Mouse (Mus musculus) CD4-positive, CD25-positive, alpha-beta regulatory T cell, adult 2 months (primary cell): Measurements from ENCODE around the gene Spast.
"Not testable (repeated sequence)": the region's sequence is repeated elsewhere in the genome, so short reads cannot be mapped to it uniquely, and the experiment has no call there.

ENCODE experiments used
- DNase-seq: peaks from one replicate; pipeline ENCODE4 v3.0.0-alpha.2; 2012; ENCODE audit warnings: low read depth, low spot score

Gene Spast

DNA sequence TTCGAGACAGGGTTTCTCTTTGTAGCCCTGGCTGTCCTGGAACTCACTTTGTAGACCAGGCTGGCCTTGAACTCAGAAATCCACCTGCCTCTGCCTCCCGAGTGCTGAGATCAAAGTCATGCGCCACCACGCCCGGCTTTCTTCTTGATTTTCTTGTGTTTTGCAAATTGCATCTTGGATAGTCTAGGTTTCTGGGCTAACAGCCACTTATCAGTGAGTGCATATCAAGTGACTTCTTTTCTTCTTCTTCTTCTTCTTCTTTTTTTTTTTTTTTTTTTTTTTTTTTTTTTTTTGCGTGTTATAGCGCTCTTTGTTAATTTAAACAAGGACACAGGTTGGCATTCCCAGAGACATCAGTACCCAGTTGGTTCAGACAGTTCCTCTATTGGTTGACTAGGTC, 11.6 kb upstream of the Spast start:
- not testable (repeated sequence) for DNase-seq

- DNase-seq: peak; percentile 80
Measured at GRCm38 (mm10) chr17:74328146-74328545, 10.6 kb upstream of the Spast start.

GRCm38 (mm10) chr17:74331049-74331676, 7.6 kb upstream of the Spast start:
- no peak for DNase-seq

- peak; percentile 96 for DNase-seq
Measured at GRCm38 (mm10) chr17:74338225-74338931, 409 bp upstream of the Spast start.

GRCm38 (mm10) chr17:74341151-74341550, 2.4 kb downstream of the Spast start:
- DNase-seq: no peak

DNA sequence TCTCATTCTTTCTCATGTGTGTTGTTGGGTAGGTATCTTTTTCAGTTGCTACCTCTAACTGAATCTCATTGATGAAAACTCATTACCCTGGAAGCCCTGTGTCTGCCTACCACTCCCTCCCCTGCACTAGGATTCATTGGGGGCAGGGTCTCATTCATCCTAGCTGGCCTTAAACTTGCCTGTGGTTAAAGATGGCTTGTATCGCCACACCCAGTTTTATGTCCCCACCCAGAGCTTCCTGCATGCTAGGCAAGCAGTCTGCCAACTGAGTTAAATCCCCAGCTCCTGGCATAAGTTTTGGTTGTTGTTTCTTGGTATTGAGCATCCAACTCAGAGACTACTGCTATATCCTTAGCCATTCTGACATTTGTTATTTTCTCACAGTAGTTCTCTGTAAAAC, 24.8 kb downstream of the Spast start:
- peak; percentile 12 for DNase-seq

DNA sequence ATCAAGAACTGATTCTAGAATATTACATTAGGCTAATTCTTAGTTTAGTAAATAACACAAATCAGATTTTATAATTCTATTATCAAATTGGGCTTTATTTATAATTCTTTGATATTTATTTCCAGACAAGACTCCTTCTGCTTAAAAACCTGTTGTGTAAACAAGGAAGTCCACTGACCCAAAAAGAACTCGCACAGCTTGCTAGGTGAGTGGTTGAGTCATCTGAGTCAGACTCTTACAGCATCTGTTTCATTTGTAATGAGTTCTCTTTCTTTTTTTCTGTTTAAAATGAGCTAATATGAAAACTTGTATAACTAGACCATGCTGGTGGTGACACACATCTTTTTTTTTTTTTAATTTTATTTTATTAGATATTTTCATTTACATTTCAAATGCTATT, 38.1 kb downstream of the Spast start:
- no peak for DNase-seq

DNA sequence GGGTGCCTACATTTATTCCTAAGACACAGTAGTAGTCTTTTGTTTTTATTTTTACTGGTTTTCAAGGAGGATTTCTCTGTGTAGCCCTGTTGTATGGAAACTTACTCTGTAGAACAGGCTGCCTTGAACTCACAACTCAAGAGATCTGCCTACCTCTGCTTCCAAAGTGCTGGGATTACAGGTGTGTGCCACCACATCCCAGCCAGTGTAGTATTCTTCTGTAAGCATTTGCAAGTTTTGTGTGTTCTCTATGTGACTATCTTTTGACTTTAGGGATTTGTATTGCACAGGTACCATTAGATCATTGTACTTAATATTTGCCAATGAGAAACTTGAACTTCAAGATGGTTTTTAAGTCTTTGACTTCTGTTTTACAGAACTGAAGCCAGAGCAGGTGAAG, 47.9 kb downstream of the Spast start:
- no peak for DNase-seq

GRCm38 (mm10) chr17:74389847-74390246, 51.1 kb downstream of the Spast start:
- DNase-seq: peak; percentile 17

DNA sequence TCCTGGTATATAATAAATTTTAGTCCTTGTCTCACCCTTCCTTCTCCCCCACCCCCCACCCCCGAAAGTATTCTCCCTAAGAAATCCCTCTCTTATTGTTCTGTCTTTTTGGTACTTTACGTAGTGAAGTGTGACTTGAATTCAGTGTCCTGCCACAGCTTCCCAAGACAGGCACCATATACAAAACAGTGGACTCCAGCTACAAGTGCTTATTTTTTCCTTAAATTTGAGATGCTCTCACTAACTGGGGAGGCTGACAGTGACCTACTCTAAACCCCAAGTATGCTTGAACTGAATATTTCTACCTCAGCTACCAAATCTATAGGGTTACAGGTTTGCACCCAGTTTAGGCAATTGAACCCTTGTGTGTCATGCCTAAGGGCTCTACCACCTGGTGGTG, 55.6 kb downstream of the Spast start:
- no peak for DNase-seq

GRCm38 (mm10) chr17:74394855-74395254, 56.1 kb downstream of the Spast start:
- DNase-seq: peak; percentile 52

GRCm38 (mm10) chr17:74395383-74396065, 56.7 kb downstream of the Spast start, which contains the start of gene Slc30a6:
TSS of gene Slc30a6 (plus strand) at chr17:74395608.
- peak; percentile 98 for DNase-seq

DNA sequence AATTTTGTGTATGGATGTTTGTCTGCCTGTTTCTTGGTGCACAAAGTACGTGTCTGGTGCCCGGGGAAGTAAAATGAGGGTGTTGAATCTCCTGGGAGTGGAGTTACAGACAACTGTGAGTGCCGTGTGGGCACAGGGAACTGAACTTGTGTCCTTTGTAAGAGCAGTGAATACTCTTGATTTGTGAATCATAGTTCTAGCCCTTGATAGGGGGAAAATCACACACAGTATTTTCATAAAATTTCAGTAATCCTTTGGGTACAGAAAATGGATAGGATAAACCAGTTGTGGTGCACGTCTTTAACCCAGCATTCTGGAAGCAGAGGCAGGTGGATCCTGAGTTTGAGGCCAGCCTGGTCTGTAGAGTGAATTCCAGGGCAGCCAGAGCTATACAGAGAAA, 58.0 kb downstream of the Spast start:
- DNase-seq: no peak

GRCm38 (mm10) chr17:74397173-74397572, 58.4 kb downstream of the Spast start:
- no peak for DNase-seq

DNA sequence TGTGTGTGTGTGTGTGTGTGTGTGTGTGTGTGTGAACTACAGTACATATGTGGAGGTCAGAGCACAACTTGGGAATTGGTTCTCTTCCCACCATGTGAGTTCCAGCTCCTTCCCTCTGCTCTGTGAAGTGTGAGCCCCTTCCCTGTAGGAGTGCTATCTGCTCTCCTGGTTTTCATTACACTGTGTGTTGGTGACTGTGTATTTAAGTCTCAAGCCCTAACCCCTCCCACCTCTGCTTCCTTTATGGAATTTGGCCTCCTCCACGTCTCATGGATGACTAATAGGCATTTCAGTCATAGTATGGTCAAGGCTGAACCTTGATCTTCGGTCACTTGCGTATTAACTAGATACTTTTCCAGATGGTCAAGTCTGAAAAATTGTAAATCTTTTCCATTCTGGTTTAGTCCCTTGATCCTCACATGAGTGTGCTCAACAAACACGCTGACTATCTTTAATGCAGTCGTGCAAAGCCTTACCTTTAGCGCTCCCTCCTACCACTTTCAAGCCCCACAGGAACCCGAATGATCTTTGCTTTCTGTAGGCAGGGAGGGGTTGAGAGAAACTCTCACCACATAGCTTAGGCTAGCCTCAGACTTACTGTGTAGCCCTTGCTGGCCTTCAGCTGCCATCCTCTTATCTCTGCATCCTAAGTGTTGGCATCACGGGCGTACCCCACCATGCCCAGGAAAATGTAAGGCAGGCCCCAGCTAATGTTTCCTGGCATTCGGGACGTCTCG, 63.9 kb downstream of the Spast start:
- no peak for DNase-seq

DNA sequence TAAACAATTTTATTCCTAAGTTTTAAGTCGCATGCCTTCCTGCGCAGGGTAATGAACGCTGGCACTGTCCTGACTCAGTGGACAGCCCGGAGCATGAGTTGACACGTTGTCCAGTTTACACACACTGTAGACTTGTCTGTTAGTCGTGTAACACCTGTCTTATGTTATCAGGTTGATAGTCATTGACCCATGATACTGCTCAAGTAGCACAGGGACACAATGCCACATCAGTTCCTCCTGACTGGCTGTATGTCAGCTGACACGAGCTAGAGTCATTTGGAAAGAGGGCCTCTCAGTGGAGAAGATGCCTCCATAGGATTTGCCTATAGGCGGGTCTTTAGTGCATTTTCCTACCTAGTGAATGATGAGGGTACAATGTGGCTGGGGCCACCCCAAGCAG, 67.7 kb downstream of the Spast start:
- DNase-seq: no peak

GRCm38 (mm10) chr17:74409722-74410121, 70.9 kb downstream of the Spast start:
- peak; percentile 45 for DNase-seq

DNA sequence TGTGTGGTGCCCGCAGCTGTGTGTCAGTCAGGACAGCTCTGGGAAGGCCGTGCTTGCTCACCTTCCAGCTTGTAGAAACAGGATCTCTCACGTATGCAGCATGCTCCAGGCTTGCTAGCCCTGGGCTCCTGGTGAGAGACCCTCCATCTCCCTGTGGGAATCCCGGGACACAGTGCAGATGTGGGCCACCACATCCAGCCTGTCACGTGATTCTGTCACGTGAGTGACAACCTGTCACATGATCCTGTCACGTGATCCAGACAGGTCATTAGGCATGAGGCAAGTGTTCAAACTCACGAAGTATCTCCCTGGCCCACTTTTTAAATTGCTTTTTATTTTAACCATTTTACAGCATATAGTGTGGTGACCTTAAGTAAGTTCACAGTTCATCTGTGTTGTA, 74.5 kb downstream of the Spast start:
- DNase-seq: no peak

- no peak for DNase-seq
Measured at GRCm38 (mm10) chr17:74414671-74415070, 75.9 kb downstream of the Spast start.

GRCm38 (mm10) chr17:74416841-74417360, 78.1 kb downstream of the Spast start:
- no peak for DNase-seq

DNA sequence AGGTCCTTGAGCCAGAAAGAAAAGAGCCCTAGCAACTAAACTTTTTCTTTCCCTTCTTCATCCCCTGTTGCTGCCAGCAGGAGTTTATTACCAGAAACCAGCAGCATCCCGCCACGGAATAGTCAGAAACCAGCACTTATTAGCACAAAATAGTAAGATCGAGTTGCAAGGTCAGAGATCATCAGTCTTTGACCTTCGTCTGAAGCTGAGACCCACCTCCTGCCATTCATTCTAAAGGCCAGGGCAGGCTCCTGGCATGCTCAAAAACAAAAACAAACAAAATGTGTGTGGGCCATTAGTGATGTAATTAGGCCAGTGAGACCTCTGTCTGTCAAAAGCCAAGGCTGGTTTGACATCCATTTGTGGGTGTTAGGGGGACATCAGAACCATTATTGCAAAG, 79.4 kb downstream of the Spast start:
- no peak for DNase-seq

DNA sequence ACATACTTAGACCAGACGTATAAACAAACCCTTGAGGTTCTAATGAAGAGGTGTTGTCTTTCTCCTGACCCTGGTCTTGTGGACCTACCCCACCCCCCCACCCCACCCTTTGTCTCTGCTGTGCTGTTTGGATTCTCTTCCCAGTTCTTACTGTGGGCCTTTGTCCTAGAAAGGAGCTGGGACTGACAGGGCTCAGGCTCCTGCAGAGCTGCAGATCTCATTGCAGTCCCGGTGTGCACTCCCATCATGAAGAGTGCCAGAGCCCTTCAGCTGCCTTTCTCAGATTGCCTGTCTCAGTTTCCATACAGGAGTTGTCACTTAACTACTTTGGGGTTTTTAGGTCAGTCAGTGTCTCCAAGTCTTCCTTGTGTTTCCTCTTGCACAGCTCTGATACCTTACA, 81.9 kb downstream of the Spast start:
- no peak for DNase-seq
